Mouse (Mus musculus) thymus, adult 2 months (tissue): ENCODE data around the gene Chchd10. TPM values are rescaled to one million over a fixed set of nuclear protein-coding genes. Genes with fewer than 3 reads are reported as not detected.
A peak's percentile ranks its signal among the peaks of the same experiment; 100 is the strongest.

Experiments used
- DNase-seq: peaks from one replicate; pipeline ENCODE4 v3.0.0; 2021
- H3K27ac ChIP-seq: fragments of 200-500 bp; 2 replicates; pipeline ENCODE4 v1.5.1; 2012; ENCODE audit warnings: low read length, control low read depth; ENCODE audit not compliant: control insufficient read depth, insufficient read depth
- H3K27me3 ChIP-seq: fragments of 200-500 bp; 2 replicates; pipeline ENCODE4 v1.6.1; 2012; ENCODE audit warnings: mild to moderate bottlenecking, low read length, moderate library complexity, mixed read lengths; ENCODE audit not compliant: control insufficient read depth, insufficient read depth
- H3K36me3 ChIP-seq: fragments of 200-500 bp; 2 replicates; pipeline ENCODE4 v1.6.1; 2012; ENCODE audit warnings: mild to moderate bottlenecking, low read length, moderate library complexity; ENCODE audit not compliant: control insufficient read depth, insufficient read depth
- H3K4me1 ChIP-seq: fragments of 200-500 bp; replicated peaks from 2 replicates; pipeline ENCODE4 v1.6.1; 2012; ENCODE audit warnings: low read length; ENCODE audit not compliant: control insufficient read depth, insufficient read depth
- H3K4me3 ChIP-seq: fragments of 200-500 bp; 2 replicates; pipeline ENCODE4 v1.5.1; 2012; ENCODE audit warnings: mild to moderate bottlenecking, low read length, control low read depth, moderate library complexity; ENCODE audit not compliant: control insufficient read depth, insufficient read depth
- CTCF ChIP-seq: fragments of 200-500 bp; IDR thresholded peaks from 2 replicates; pipeline ENCODE4 v1.5.1; 2012; ENCODE audit warnings: mild to moderate bottlenecking, control low read depth, low read length, moderate library complexity, borderline replicate concordance; ENCODE audit not compliant: control insufficient read depth, poor library complexity, insufficient read depth; ENCODE audit errors: extremely low read depth
- POLR2A ChIP-seq: fragments of 200-500 bp; IDR thresholded peaks from 2 replicates; pipeline ENCODE4 v1.6.1; 2012; ENCODE audit warnings: mild to moderate bottlenecking, low read length, control low read depth, moderate library complexity; ENCODE audit not compliant: control insufficient read depth, poor library complexity, insufficient read depth; ENCODE audit errors: extremely low read depth
- WGBS: fragments of 180-500 bp; shearing (Covaris S2); methylation state at CpG from one replicate; pipeline ENCODE4 v1.1.7; 2018; 5-methylcytosine and 5-hydroxymethylcytosine counted together
- polyA plus RNA-seq: library from polyadenylated mRNA; depleted of rRNA; stranded (reverse); fragments of >200 nt; gene quantifications from 2 replicates; pipeline ENCODE4 v1.2.3, GENCODE M21; 2012

Chchd10 gene
- polyA plus RNA-seq, 1 experiment = 198 TPM

DNA sequence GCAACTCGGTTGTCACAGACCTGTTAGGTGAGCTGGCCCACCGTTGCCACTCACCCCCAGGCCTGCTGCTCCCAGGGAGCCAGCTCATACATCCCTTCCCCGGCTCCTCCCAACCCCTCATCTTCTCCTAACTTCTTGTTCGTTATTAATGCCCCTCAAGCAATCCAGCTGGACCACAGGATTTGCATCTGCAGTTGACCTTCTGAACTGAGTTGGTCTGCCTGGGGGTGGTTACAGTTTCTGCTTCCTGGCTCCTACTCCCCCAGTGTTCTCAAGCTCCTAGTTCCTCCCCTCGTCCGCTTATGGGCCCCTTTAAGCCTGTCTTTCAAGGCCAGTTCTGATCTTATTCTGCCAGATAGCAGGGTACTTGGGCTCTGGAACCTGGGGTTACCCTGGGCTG lies 38.3 kb upstream of the Chchd10 start:
- Histone ChIP-seq H3K4me1 (peaks cover 13% of the 10 kb centered on the region), H3K27ac (no peak overlapping the region), H3K36me3 (peaks cover 15% of the 10 kb centered on the region), H3K4me3 (no peak overlapping the region), H3K27me3 (no peaks in the 10 kb centered on the region)
- TF ChIP-seq CTCF = no peak
- TF ChIP-seq POLR2A = no peak
- WGBS = 90% methylated on average over 6 of the region's 6 CpGs
- no peak for DNase-seq

DNA sequence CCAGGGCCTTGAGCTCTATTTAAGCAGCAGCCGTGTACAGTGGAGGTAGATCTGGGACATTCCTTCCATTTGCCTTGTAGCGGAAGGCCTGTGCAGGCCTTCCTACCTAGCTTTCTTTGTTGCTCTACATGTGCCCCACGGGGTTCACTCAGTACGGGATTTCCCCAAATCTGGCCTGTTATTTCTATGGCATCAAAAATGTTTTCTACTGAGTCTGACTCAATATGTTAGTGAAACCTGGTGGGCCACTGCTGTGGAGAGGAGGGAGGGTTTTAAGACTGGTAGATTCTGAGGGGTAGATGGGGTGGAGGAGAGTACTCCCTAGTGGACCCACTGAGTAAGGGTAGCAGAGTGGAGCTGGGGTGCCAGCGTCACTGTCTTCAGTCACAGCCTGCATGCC lies 37.2 kb upstream of the Chchd10 start:
- Histone ChIP-seq H3K36me3 (peaks cover 15% of the 10 kb centered on the region), H3K4me3 (no peak overlapping the region), H3K4me1 (peaks cover 13% of the 10 kb centered on the region), H3K27ac (no peak overlapping the region), H3K27me3 (no peaks in the 10 kb centered on the region)
- WGBS = 97% methylated on average over 5 of the region's 5 CpGs
- no peak for TF ChIP-seq CTCF
- no peak for TF ChIP-seq POLR2A
- no peak for DNase-seq

GRCm38 (mm10) chr10:75896208-75896607 lies 36.7 kb upstream of the Chchd10 start:
- H3K36me3 ChIP-seq = peaks cover 15% of the 10 kb centered on the region
- H3K27me3 ChIP-seq = no peaks in the 10 kb centered on the region
- 97% methylated on average over 1 of the region's 1 CpGs for WGBS
- H3K4me3 ChIP-seq = no peak overlapping the region
- DNase-seq = no peak
- no peak overlapping the region for H3K27ac ChIP-seq
- no peak for TF ChIP-seq POLR2A
- TF ChIP-seq CTCF = no peak
- peaks cover 13% of the 10 kb centered on the region for H3K4me1 ChIP-seq

- TF ChIP-seq POLR2A (no peak), CTCF (peak; percentile 54; the same call in 1 of the 2 replicates)
- peak; percentile 43 for DNase-seq
- 66% methylated on average over 6 of the region's 6 CpGs for WGBS
- Histone ChIP-seq H3K4me3 (no peak overlapping the region), H3K27me3 (no peaks in the 10 kb centered on the region), H3K36me3 (peaks cover 15% of the 10 kb centered on the region), H3K4me1 (peaks cover 13% of the 10 kb centered on the region), H3K27ac (no peak overlapping the region)
Measured at GRCm38 (mm10) chr10:75897373-75897772, 35.6 kb upstream of the Chchd10 start.

GRCm38 (mm10) chr10:75898039-75898564 lies 34.8 kb upstream of the Chchd10 start:
- H3K27ac ChIP-seq = no peak overlapping the region
- 94% methylated on average over 6 of the region's 6 CpGs for WGBS

DNA sequence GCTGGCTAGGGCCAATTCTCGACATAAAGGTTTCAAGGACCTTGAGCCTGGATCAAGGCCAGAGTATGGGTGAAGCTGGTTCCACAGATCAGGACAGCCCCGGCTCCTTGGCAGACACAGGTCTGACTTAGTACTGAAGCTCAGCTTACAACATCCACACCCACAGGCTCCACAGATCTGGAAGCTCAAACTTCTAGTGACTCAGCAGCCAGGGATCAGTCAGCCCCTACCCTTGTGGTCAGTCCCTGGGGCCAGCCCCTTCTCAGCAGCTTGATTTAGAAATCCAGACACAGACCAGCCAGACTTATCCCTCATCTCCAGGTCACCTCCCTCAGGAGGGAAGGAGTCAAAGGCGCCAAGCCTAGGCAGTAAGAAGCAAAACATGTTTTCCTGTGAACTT lies 34.1 kb upstream of the Chchd10 start:
- peaks cover 26% of the 10 kb centered on the region for H3K36me3 ChIP-seq
- 94% methylated on average over 3 of the region's 3 CpGs for WGBS
- TF ChIP-seq CTCF (no peak), POLR2A (no peak)
- H3K4me3 ChIP-seq = no peak overlapping the region
- H3K27ac ChIP-seq = no peak overlapping the region
- H3K27me3 ChIP-seq = no peaks in the 10 kb centered on the region
- DNase-seq = no peak
- peaks cover 4% of the 10 kb centered on the region for H3K4me1 ChIP-seq

More at GRCm38 (mm10) chr10:75898039-75898564, 34.8 kb upstream of the Chchd10 start:
- no peaks in the 10 kb centered on the region for H3K27me3 ChIP-seq
- H3K4me3 ChIP-seq = no peak overlapping the region
- H3K36me3 ChIP-seq = peaks cover 21% of the 10 kb centered on the region
- DNase-seq = no peak
- TF ChIP-seq CTCF = no peak
- TF ChIP-seq POLR2A = no peak
- H3K4me1 ChIP-seq = peaks cover 11% of the 10 kb centered on the region

DNA sequence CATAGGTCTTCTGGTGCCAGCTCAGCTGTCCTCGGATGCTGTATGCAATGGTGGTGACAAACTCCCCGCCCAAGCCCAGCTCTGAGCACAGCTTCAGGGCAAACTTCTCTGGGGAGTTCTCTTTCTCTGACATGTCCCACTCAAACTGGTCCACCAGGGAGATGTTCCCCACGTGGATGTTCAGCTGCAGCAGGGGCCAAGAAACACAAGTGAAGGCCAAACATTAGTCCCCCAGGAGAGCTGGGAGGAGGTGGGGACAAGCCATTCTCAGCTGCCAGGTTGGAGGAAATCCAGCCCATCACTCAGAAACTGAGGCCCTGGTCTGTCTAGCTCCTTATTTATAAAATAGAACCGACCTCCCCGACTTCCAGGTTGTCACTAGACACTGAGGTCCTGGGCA lies 28.5 kb upstream of the Chchd10 start:
- 91% methylated on average over 5 of the region's 5 CpGs for WGBS
- H3K4me3 ChIP-seq = no peak overlapping the region
- TF ChIP-seq CTCF = no peak
- no peak for TF ChIP-seq POLR2A
- DNase-seq = no peak
- no peaks in the 10 kb centered on the region for H3K27me3 ChIP-seq
- peaks cover 46% of the 10 kb centered on the region for H3K36me3 ChIP-seq
- H3K4me1 ChIP-seq = no peaks in the 10 kb centered on the region
- H3K27ac ChIP-seq = no peak overlapping the region
